Mouse (Mus musculus): ENCODE measurements around the gene Taar1. TPM values are rescaled to one million over a fixed set of nuclear protein-coding genes. Genes with fewer than 3 reads are reported as not detected.

The Taar1 gene
- not detected for total RNA-seq (2022)

DNA sequence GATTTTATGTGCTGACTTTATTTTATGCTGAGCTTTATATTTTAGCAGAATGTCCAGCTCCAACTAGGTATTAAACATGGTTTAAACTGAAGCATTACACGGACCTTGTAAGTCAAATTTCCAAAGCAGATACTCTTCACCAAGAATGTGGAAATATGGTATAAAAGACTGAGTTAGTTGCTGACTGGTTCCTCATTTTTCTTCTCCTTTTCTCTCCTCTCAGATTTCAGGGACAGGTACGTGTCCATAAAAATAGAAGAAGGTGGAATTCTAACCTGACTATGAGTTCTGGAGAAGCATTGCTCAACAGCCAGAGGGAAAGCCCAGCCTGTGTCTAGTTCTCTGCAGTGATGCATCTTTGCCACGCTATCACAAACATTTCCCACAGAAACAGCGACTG lies at the start of gene Taar1:
Gene Taar1, plus strand, starts transcription at position 301 of the 400 bp plus-strand sequence.
- no peak for DNase-seq (ENCODE audit: low spot score)

DNA sequence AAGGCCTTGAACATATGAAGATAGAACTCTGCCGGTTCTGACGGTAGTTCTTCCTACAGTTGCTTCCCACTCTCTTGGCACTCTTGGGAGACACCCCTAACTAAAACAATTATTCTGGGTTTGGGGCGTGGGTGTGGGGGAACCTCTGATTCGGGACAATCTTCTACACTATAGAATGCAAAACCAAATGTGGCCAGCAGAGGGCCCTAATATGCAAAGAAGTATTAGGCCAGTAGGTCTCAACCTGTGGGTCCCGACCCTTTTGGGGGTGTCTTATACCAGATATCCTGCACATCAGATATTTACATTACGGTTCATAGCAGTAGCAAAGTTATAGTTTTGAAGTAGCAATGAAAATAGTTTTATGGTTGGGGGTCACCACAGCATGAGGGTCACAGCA lies 39.5 kb upstream of the Taar1 start:
- DNase-seq (ENCODE audit: low spot score) = no peak

- no peak for DNase-seq (ENCODE audit: low spot score)
Observed at GRCm38 (mm10) chr10:23884910-23885309, 35.2 kb upstream of the Taar1 start.

DNA sequence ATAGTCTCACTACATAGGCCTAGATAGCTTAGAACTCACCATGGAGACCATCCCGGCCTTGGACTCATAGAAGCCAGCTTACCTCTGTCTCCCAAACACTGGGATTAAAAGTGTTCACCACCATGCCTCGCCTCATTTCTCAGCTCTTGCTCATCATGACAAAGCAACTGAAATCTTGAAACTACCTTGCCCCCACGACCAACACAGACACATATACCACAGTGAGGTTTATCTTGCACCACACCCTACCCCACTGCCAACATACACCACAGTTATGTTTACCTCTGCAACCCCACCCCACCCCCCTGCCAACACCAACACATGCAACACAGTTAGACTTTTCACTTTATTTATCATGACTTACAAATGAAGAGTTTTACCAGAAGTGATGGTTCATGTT lies 34.1 kb upstream of the Taar1 start:
- DNase-seq (ENCODE audit: low spot score) = no peak

DNA sequence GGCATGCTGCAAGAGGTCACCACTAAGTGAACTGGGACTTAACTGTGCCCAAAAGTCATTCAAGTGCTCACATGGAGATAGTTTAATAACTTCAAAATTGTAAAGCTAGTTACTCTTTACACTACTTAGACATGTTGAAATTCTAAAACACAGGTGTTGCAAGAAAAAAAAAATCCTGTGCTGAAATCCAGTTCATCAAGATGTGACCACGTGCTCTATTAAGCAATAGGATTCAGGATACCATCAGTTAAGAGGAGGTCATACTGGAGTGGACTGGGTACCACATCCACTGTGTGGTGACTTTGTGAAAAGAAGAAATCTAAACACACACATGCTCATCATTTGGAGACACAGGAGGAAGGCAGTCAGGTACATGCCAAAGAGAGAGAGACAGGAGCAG lies 27.2 kb upstream of the Taar1 start:
- no peak for DNase-seq (ENCODE audit: low spot score)

GRCm38 (mm10) chr10:23894601-23895349 lies 25.4 kb upstream of the Taar1 start, which contains the start of gene Vnn1:
TSS of gene Vnn1 (plus strand) at chr10:23894688.
- no peak for DNase-seq (ENCODE audit: low spot score)

DNA sequence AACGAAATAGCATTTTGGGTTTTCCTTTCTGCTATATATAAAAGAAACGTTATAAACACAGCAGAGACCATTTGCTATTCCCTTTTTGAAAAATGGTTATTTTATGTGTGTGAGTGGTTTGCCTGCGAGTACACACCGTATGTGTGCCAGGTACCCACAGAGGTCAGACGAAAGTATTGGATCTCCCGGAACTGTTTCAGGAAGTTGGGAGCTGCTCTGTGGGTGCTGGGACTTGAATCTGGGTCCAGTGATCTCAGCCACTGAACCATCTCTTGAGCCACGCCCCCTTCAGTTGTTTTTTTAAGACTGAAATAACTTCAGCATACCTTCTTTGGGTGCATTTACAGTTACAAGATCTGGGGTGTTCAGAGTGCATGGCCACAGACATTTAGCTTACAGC lies 24.8 kb upstream of the Taar1 start:
- DNase-seq (ENCODE audit: low spot score) = no peak

- no peak for DNase-seq (ENCODE audit: low spot score)
Observed at GRCm38 (mm10) chr10:23901119-23901518, 19.0 kb upstream of the Taar1 start.

- no peak for DNase-seq (ENCODE audit: low spot score)
Observed at GRCm38 (mm10) chr10:23905661-23906060, 14.5 kb upstream of the Taar1 start.

DNA sequence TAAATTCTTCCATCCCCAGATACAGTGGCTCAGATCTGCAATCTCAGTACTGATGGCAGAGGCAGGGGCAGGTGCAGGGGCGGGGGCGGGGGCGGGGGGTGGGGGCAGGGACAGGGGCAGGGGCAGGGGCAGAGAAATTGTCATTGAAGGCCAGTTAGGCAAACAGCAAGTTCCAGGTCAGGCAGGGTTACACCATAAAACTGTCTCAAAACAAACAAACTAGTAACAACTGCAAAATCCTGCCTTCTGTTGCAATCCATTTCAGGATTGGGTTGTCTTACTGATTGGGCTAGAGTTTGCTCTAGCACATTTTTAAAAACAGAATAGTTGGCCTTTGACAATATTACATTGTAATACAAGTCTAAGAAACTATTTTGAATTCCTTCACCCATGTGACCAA lies 2.3 kb downstream of the Taar1 start:
- DNase-seq (ENCODE audit: low spot score) = no peak

- peak; percentile 13 for DNase-seq (ENCODE audit: low spot score)
Observed at GRCm38 (mm10) chr10:23923941-23924340, 3.8 kb downstream of the Taar1 start.

DNA sequence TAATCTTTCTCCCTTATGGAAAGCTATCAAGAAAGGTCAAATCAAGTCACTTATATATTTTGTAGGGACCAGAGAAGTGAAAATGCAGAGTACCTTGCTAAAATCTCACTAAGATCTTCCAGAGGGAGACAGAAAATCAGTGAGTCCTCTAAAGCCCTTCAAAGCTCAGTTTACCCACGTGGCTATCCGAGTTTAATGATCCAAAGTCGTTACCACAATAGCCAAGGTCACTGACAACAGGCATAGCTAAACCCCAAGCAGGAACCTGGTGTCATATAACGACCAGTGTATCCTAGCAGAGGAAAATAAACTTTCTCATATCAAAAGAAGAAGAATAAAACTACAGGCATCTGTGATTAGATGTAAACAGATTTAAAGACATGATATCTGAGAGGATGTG lies 17.5 kb downstream of the Taar1 start:
- DNase-seq (ENCODE audit: low spot score) = no peak

- DNase-seq (ENCODE audit: low spot score) = no peak
Observed at GRCm38 (mm10) chr10:23938312-23938711, 18.2 kb downstream of the Taar1 start, which contains the start of gene Taar2. TSS of gene Taar2 (plus strand) at chr10:23938572.

DNA sequence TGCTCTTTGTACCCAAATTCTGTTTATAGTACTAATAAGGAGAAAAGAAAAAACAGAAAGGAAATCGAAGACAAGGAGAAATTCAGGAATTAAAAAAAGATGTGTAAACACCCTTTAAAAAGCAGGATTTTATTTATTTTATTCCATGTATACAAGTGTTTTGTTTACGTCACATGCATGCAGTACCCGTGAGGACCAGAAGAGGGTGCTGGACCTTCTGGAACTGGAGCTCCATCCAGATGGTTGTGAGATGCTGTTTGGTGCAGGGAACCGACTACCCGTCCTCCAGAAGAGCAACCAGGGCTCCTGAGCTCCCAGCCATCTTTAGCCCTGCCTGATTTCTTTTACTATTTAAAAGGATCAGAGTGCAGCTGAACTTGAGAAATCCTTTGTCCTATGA lies 22.3 kb downstream of the Taar1 start:
- no peak for DNase-seq (ENCODE audit: low spot score)

DNA sequence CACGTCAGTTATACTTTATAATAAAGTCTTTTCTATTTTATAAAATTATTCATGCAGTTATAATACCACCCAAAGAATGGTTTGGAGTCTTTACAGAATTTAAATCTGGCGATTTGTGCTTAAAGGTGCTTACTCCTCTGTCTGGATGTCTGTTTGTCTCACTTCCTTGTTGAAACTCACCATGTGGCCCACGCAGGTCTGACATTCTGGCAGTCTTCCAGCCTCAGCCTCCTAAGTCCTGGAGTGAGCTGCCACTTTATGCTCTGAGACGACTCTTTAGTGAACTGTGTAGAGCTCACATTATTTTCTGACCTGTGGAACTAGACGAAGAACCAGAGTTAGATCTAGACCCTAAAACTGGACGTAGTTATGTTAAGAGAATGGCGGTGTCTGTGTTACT lies 27.9 kb downstream of the Taar1 start:
- no peak for DNase-seq (ENCODE audit: low spot score)

GRCm38 (mm10) chr10:23949508-23950005 lies 29.4 kb downstream of the Taar1 start, which contains the start of gene Taar3:
TSS of gene Taar3 (plus strand) at chr10:23949558.
- no peak for DNase-seq (ENCODE audit: low spot score)

DNA sequence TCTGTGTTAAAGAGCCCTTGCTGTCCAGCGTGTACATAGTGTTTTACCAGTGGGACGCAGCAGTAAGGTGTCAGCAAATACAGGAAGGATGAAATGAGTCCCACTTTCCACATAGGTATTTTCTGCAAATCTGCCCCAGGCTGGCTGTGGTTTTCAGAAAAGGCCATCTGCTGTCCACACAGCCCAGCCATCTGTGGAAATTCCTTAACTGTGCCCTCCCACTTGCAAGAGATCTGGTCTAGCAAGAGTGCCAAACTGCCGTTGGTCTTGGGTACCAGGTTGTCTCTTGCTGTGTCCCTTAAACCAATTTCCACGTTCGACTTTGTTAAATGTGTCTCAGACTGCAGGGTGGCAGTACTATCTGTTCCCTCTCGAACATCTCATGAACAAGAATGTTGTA lies 31.6 kb downstream of the Taar1 start:
- no peak for DNase-seq (ENCODE audit: low spot score)

GRCm38 (mm10) chr10:23959071-23959470 lies 38.9 kb downstream of the Taar1 start:
- no peak for DNase-seq (ENCODE audit: low spot score)

GRCm38 (mm10) chr10:23960444-23960915 lies 40.3 kb downstream of the Taar1 start, which contains the start of gene Taar4:
TSS of gene Taar4 (plus strand) at chr10:23960494.
- no peak for DNase-seq (ENCODE audit: low spot score)

GRCm38 (mm10) chr10:23963444-23963843 lies 43.3 kb downstream of the Taar1 start:
- no peak for DNase-seq (ENCODE audit: low spot score)

DNA sequence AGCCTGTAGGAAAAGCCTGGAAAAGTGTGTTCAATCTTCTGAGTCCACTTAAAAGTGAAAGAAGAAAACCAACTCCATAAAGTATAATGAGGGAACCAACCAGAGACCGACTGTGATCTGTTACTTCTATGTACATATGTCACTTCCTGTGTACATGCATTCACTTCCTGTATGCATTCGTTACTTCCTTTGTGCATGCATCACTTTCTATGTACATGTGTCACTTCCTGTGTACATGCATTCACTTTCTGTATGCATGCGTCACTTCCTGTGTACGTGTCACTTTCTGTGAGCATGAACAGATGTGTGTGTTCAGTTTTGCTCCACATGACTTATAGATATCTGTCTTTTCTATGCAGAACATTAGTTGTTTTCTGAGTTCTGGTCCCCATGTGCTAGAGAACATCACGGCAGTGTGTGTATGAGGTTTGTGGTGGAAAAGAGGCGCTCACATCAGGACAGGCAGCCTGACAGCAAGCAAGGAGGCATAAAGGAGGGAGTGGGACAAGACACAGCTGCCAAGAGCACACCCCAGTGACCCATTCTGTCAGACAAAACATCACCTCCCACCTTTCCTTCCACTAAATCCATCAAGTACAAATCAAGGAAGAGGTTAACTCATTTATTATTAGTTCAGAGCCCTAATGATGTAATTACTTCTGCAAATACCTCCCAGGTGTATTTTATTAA lies 44.9 kb downstream of the Taar1 start:
- no peak for DNase-seq (ENCODE audit: low spot score)

DNA sequence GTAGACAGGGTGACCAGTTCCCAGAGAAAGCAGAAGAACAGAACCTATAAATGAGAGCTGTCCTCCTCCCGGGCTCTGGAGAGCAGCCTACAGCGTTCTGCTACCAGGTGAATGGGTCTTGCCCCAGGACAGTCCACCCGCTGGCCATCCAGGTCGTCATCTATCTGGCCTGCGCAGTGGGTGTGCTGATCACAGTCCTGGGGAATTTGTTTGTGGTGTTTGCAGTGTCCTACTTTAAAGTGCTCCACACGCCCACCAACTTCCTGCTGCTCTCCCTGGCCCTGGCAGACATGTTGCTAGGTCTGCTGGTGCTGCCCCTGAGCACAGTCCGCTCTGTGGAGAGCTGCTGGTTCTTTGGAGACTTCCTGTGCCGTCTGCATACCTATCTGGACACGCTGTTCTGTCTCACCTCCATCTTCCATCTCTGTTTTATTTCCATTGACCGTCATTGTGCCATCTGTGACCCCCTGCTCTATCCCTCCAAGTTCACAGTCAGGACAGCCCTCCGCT lies 50.6 kb downstream of the Taar1 start, which contains the start of gene Taar5:
Gene Taar5, plus strand, starts transcription at position 51 of the 510 bp plus-strand sequence.
- DNase-seq (ENCODE audit: low spot score) = no peak
